Mouse (Mus musculus): ENCODE data around the gene Dusp10. TPM values are rescaled to one million over a fixed set of nuclear protein-coding genes. Genes with fewer than 3 reads are reported as not detected.

Dusp10 gene
- 1.7 and 2.0 TPM in 2 replicates for total RNA-seq (2015)
- total RNA-seq (2017), result 0.74 and 1.9 TPM in 2 replicates

DNA sequence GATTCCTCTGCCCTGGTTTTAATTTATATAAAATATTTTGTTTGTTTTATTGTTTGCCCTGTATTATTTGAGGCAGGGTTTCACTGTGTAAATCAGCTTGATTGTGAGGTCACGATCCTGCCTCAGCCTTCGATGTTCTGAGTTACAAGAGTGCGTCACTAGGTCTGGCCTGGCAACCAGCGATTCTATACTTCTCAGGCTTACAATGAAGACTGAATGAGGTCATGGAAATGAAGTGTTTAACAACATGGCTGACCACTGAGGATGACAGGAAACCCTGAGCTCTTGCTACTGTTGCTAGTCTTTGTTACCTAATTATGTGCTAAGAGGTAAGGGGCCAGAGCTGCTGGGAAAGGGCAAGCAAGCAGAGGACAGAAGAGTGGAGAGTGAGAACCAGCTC, at the start of gene Dusp10:
TSS of gene Dusp10 (plus strand) at position 197 of the 400 bp plus-strand sequence.
- ATAC-seq (replicated peaks; ENCODE audit: poor library complexity), result peak; percentile 30

DNA sequence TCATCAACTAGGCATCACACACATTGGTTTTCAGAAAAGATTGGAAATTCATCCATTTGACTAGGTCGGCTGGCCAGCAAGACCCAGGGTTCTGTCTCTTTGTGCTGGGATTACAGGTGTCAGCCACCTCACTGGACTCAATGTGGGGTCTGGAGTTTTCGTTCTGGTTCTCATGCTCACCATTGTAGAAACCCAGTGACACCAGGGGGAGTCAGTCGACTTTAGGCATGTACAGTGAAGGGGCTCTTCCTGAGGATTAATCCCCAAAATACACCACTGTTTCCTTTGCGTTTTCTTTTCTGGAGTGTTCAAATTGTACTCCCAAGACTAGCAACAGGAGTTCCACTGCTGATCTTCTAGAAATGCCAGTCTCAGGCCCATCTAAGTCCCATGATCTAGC, 47.8 kb upstream of the Dusp10 start:
- ATAC-seq (replicated peaks; ENCODE audit: poor library complexity), result no peak

DNA sequence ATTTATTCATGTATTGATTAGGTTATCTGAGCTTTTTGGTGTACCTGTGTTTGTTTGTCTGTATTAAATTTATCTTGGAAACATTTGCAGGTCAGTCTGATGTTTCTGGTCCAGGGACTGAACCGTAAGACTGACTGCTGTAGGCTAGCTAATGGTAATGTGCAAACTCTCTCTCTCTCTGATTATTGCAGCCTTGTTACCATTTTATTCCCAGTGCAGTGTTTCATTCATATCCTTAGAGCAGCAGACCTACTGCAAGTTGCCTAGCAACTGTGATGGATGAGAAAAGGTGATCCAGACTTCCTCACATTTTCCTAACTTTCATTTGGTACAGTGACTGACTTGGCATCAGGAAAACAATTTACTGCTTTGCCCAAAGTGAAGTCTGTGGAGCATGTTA, 43.8 kb upstream of the Dusp10 start:
- ATAC-seq (replicated peaks; ENCODE audit: poor library complexity), result no peak

DNA sequence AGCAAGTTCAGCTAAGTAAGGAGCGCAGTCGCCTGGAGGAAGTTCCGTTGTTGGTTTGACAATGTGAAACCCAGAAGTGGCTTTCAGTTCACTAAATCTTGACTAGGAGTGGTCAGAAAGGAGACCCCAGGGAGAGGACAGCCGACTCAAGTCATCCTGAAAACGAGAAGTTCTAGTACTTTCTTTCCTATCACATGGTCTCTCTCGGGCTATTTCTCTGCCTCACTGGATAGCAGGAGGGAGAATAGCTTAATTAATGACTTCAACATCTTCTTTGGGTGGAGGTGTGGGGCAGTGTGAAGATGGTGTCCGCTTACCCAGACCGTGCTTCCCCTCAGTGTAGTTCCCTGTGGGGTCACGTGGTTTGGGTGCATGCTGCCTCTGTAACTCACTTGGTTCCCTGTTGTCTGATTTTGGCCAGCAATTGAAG, 33.3 kb upstream of the Dusp10 start:
- ATAC-seq (replicated peaks; ENCODE audit: poor library complexity), result peak; percentile 91

DNA sequence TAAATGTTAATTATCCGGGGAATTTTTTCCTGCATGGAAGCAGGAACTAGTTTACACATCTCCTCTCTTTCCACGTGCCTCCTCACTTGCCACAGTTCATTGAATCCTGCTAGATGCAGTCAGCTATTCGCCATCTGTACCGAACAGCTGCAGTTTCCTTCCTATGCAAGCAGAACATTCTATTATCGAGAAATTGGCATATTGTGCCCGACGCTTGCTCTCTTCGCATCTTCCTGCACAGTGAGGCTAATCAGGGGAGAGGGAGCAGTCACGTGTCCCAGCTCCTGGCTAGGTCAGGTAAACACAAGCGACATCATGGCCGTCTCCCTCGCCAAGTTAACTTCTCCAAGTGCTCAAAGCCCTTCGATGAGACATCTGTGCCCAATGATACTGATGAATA, 31.0 kb upstream of the Dusp10 start:
- no peak for ATAC-seq (replicated peaks; ENCODE audit: poor library complexity)

DNA sequence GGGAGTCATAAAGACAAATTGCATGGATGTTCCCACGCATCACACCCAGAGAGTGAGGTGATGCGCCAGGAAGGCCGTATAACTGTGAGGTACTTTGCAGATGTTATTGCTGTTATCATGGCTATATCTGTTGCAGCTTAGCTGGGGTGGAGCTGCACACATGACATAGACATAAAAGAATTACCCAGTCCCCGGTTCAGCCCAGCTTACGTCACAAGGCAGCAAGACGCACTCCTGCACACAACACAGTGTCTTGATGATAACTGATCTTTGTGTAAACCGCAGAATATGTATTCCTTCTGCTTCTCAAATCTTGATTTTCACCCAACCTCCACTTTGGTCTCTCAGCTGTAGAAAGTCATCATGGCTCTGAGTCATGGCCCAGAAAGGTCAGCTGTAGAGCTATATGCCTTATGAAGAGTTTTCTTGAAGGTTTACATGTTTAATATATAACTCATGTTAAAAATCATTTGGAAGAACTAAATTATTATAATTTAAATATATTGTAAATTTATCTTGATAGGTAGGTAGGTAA, 25.3 kb upstream of the Dusp10 start:
- ATAC-seq (replicated peaks; ENCODE audit: poor library complexity), result no peak

DNA sequence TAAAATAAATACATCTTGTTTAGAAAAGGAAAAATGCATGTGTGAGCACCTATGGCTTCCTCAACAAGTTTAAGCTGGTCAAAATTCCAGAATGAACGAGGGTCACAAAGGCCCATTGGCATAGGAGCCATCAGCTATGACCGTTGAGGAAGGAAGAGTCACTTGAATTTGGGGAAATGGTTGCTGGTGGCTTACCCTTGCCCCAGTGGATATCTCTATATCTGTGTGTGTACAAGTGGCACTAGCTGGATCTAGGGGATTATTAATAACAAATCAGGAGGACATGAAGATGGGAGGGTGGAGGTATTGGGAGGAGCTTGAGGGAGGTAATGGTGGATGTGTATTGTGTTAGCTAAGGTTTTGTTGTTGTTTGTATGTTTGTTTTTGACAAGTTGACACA, 21.2 kb upstream of the Dusp10 start:
- no peak for ATAC-seq (replicated peaks; ENCODE audit: poor library complexity)

DNA sequence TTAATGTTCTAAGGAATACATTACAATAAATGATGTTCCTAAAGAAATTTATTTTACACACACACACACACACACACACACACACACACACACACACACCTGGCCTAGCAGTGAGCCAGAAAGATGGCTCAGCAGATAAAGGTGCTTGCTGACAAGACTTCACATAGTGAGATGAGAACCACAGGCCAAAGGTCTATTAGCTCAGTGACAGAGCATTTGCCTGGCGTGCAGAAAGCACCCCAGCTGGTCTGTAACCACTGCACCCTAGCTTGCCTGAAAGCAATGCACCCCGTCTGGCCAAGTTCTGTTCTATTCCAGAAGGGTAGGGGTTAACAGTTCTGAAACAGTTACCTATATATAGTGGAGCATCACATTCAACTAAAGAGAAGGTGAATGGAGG, 15.9 kb upstream of the Dusp10 start:
- ATAC-seq (replicated peaks; ENCODE audit: poor library complexity), result no peak

DNA sequence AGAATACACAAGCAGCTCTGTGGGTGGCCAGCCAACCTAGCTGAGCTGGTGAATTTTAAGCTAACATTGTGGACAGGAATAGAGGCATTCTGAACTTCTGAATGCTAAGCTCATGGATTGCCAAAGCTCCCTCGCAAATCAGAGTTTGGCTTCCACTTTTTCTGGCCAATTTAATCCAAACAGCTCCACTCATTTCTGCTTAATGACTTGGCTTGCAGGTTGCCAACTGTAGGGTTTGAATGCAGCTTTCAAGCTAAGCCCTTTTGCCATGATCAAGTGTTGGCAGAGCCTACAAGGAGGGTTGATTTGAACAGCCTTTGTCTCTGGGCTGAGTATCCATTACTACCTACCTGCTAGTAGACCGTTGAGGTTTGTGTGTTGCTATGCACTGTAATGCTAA, 10.6 kb upstream of the Dusp10 start:
- ATAC-seq (replicated peaks; ENCODE audit: poor library complexity), result no peak

DNA sequence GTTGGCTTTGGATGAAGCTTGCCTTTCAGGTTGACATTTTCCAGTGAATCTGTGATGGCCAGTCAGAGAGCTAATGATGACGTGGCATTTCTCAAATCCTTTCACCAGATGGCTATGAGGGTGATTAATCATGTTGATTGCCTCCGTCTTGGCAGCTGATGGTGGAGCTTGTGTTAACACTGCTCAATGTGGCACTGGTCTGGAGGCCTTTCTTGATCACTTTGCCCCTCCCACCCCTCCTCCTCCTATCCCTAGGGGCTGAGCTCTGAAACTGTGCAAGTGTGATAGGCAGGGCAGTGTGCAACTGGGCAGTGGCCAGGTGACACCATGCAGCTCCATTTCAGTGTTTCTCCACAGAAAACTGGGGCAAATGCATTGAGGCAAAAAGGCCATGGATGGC, 8.8 kb upstream of the Dusp10 start:
- ATAC-seq (replicated peaks; ENCODE audit: poor library complexity), result no peak

DNA sequence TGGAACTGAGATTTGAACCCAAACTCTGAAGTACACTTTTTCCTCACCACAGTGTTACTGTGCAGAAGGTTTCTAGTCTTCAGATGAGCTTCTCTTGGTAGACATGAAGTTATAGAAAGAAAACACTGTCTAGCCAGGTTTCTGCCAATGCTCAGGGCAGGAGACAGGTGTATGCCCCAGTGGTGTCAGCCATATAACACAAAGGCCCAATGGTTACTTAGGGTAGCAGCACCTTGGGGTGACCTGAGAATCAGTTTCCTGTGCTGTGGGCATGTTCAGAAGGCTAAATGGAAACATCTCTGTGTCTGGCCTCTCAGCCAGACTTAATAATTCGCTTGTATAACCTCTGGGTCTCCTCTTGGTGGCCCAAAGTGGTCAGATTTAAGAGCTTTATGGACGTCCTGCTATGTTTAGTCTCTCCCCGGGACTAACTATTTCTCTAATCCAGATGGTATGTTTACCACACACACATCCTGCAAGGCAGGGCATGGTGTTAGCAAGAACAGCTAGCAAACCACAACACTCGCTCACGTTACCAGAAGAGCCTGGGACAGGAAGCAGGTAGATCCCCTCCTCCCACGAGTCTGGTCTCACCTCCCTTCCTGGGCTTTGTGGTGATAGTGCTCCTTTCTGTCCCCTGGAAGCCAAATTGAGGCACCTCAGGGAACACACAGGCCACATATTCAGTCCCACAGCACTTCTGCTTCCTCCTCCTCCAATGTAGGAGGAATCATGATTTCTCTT, 7.6 kb upstream of the Dusp10 start:
- peak; percentile 69 for ATAC-seq (replicated peaks; ENCODE audit: poor library complexity)

DNA sequence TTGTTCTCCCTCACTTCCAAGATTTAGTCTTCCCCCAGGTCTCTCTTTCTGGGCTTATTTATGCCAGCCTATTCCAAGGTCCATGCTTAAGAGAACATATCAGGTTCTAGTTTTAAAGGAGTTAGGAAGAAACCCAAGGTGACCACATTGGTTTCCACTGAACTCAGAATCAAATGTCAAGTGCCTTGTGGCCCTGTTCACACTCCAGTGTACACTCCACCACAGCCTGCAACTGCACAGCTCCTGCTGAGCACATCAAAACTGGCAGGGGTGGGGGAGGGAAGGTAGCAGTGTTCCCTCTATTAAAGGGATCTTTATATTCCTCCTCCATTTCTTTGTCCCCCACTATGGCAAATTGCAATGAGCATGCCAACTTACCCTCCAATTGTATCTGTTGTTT, 7.0 kb upstream of the Dusp10 start:
- ATAC-seq (replicated peaks; ENCODE audit: poor library complexity), result no peak

DNA sequence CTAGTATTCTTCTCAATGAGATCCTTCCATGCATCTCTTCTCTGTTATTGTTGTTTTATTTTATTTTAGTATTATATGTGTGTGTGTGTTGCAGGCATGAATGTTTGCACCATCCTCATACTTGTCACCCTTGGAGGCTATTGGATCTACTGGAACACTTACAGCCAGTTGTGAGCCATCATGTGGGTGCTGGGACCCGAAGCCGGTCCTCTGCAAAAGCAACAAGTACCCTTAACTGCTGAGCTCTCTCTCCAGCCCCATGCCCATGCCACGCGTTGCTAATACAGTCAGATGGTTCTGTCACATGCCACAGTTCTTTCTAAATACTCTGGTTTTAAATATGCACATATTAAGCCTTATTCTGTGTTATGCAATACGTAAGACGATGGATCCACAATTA, 1.8 kb upstream of the Dusp10 start:
- ATAC-seq (replicated peaks; ENCODE audit: poor library complexity), result no peak

DNA sequence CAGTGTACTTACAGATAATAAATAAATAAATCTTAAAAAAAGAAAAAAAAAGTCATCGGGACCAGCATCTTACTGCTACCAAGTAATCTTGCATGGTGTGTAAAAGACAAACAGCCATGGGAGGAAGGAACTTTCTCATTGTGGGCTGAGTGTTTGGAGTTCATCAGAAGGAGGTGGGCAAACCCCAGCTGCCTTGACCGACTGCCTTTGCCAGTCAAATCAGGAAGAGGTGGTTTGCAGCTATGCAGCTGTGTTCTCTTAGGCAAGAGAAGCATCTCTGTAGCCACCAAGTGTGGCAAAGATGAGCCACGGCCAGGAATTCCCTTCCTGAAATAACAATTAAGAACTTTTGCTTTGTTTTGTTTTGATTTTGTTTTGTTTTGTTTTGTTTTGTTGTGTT, 989 bp downstream of the Dusp10 start:
- ATAC-seq (replicated peaks; ENCODE audit: poor library complexity), result peak; percentile 79

DNA sequence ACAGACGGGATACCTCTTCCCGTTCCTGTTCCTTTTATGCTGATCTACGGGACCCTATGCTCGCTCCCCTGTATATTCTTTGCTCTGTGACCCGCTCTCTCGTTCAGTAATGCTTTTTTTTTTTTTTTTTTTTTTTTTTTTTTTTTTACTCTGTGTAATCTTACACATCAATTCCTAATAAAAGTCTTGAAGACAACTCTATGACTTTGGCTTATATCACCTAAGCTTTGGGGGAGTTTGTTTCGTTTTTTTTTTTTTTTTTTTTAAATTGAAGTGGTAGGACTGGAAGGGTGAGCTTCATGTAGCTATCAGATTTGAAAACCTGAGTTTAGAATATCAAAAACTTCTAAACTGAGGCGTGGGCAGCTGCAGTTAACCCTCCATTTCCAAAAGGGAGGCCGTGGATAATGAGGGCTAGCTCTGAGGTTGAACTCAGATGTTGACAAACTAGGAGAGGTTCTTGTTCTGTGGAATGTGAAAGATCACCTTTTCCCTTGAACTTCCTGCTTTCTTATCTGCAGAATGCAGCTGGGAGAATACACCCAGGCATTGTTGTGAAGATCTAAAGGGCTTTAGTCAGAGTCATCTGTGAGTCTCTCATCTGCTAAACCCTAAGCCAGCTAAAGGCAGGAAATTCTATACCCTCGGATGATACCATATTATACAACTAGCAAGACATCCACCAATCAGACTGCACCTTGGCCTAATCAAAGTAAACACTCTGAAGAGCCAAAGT, 3.1 kb downstream of the Dusp10 start:
- peak; percentile 61 for ATAC-seq (replicated peaks; ENCODE audit: poor library complexity)

DNA sequence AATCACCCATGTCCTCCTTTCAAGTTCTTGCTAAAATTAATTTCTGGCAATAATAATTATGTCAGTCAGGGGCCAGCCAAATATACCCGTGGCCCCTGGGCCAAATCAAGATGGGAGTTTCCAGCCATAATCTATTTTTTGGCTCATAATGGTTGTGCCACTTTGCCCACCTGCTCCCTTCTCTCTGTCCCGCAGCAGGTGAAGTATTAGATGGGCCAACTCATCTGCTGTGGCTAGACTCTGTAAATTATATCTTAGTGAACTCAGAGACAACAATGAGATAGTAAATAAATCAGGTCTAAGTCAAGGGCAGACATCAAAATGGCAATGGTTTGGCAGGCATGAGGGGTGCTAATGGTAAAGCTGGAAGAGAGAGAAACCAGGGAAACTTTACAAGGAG, 4.5 kb downstream of the Dusp10 start:
- no peak for ATAC-seq (replicated peaks; ENCODE audit: poor library complexity)

DNA sequence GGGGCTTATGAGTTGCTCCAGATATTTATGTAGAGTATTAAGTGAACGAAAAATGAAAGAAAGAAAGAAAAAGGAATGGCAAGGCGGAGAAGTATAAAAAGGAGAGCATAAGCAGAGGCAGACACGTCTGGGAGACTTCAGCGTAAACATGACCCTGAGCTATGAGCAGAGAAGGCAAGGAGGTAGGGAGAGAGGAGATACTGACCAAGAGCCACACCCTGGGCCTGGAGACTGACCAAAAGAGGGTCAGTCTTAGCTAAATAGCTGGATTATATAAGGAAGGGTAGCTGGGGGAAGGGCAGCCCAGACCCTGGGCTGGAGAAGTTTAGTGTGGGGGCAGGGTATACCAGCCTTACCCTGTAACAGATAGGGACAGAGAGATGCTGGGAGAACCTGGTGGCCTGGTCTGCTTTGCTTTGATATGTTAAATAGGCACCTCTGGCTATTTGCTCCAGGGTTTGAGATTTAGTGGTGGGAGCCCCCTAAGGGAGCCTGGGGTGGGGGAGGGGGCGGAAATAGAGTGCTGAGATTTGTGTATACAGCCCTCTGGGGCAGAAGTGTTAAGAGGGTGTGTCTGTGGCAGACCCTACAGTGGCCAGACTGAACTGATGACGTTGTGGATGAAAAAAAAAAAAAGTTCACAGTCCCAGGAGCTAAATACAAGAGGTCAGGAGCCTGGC, 6.1 kb downstream of the Dusp10 start:
- ATAC-seq (replicated peaks; ENCODE audit: poor library complexity), result no peak

DNA sequence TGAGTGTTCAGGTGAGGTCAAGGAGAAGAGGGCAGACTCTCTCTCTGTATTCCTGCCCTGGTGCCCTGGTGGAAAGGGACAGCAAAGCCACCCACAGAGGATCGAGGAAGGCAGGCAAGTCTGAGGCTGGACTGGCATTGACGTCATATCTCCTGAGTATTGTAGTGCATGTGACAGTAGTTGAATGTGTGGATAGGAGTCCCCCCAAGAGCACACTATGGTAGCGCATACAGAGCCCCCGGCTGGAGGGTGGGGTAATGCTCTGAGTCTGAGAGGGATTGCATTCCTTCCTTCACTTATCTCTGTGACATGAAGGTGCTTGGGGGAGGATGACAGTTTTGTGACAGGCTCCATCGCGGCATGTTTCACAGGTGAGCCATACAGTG, 6.6 kb downstream of the Dusp10 start:
- no peak for ATAC-seq (replicated peaks; ENCODE audit: poor library complexity)

DNA sequence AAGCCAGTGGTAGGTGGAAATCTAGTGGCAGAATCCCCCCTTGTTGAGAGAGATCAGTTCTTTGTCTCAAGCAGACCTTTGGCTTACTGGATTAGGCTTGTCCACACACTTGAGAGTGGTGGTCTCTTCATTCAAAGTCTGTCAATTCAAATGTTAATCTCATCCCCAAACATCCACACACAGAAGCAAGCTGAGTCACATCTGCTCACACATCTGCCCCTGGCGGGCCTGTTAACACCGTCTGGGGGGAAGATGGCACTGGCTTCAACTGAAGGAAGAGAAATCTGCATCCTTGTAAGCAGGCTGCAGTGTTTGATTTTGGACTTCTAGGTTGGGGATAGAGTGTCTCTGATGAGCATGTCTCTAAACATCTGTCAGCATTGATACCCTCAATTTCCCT, 10.9 kb downstream of the Dusp10 start:
- no peak for ATAC-seq (replicated peaks; ENCODE audit: poor library complexity)

DNA sequence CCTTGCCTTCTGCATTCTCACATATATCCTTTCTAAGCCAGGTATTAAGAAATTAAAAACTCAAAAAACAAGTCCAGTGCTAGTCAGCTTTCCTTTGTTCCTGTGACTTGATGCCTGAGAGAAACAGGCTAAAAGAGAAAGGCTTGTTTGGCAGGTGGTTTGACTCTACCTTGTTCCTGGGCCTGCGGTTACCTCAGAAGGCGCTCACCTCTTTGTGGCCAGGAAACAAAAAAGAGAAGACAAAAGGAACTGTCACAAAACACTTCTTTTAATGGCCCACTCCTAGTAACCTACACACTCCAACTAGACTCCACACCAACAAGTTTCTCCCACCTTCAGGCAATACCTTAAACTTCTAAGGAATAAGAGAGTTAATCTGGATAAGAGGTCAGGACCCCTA, 11.5 kb downstream of the Dusp10 start:
- no peak for ATAC-seq (replicated peaks; ENCODE audit: poor library complexity)

DNA sequence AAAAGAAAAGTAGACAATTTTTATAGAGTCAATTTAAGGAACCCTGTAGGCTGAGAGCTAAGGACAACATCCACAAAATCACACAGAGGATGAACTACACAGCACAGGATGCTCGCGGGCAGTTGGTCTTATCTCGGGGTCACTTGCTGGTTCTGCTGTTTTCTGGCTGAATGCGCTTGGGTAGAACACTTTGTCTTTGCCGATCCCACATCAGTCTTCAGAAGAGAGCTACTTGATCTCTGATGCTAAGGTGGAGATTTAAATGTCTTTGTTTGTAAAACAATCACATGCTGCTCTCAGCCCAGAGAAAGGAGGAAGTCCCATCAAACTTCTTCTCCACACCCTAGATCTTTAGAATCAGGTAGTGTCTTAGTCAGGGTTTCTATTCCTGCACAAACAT, 12.0 kb downstream of the Dusp10 start:
- ATAC-seq (replicated peaks; ENCODE audit: poor library complexity), result no peak

DNA sequence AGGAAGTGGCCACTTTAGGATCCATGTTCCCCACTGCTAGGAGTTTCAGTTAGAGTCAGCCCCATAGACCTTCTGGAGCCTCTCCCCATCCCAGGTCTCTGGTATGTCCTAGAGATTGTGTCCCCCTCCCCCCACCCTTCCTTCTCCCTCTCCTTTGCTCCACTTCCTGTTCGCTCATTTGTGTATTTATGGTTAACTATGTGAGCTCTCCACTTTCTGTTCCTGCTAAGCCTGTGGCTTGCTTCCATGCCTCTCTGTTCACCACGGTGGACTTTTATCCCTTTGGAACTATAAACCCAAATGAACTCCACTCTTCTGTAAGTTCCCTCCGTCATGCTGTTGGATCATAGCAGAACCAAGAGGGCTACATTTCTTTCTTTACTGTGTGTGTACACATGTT, 13.9 kb downstream of the Dusp10 start:
- ATAC-seq (replicated peaks; ENCODE audit: poor library complexity), result peak; percentile 37; the same call in 1 of the 2 replicates
